Mouse (Mus musculus) c-Kit-positive CD71-positive TER-119-positive erythroid progenitor cells, embryonic 14.5 days (primary cell): ENCODE data around the gene Mcm5.

ENCODE experiments used
- DNase-seq: peaks from one replicate; pipeline ENCODE4 v3.0.0-alpha.2; 2013; ENCODE audit warnings: low spot score

Mcm5 gene

DNA sequence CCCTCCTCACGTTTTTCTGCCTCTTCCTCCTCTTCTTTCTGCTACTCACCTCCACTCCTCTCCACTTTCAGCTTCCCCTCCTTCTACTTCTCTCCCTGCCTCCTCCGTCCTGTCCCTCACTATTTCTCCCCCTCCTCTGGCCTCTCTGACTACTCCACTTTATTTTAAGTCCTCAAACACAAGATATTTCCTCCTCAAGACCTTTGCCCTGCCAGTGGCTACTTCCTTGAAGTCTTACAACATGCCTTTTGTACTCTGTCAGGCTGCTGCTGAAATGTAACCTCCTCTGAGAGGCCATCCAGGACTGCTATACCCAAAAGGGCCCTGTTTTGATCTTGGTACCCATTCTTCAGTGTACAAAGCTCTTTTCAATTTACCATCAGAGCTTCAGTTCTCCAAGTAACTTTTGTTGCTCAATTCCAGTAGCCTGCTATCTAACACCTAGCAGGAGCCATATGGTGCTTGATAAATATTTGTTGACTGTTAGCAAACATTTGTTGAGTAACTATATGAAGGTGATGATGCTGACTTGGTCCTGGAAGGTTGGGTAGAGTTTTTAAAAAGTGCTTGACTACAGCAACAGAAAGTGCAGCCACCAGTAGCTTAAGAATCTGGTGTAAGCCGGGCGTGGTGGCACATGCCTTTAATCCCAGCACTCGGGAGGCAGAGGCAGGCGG, 62.8 kb downstream of the Mcm5 start:
- DNase-seq: no peak
